Mouse (Mus musculus): ENCODE results near the gene Stab1. TPM values are rescaled to one million over a fixed set of nuclear protein-coding genes. Genes with fewer than 3 reads are reported as not detected.

Stab1 gene
- polyA plus RNA-seq, 1 experiment from 2014 or later: 43.7 TPM

GRCm38 (mm10) chr14:31207070-31207830 lies 38.8 kb upstream of the Stab1 start:
- H3K4me3 ChIP-seq: peak overlapping the region; percentile 86
- peak overlapping the region; percentile 96 for H3K9ac ChIP-seq
- no peak for ATAC-seq (replicated peaks; ENCODE audit: insufficient number of reproducible peaks, insufficient read depth, low FRiP score, low read depth)
- H3K9me3 ChIP-seq (replicated peaks): no peaks in the 10 kb centered on the region
- peaks cover 34% of the 10 kb centered on the region for H3K36me3 ChIP-seq
- peaks cover 40% of the 10 kb centered on the region for H3K4me1 ChIP-seq (replicated peaks)
- peak overlapping the region; percentile 84 for H3K4me2 ChIP-seq
- H3K27me3 ChIP-seq: no peaks in the 10 kb centered on the region
- 69% methylated on average over 13 of the region's 13 CpGs for WGBS
- peak overlapping the region; percentile 92 for H3K27ac ChIP-seq

GRCm38 (mm10) chr14:31206472-31206981 lies 38.1 kb upstream of the Stab1 start:
- H3K36me3 ChIP-seq: peaks cover 37% of the 10 kb centered on the region
- WGBS: under 1% methylated on average over 48 of the region's 48 CpGs
- peak overlapping the region; percentile 96 for H3K9ac ChIP-seq

GRCm38 (mm10) chr14:31205562-31206467 lies 37.4 kb upstream of the Stab1 start:
- Histone ChIP-seq H3K9ac (peak overlapping the region; percentile 96), H3K27ac (peak overlapping the region; percentile 92), H3K4me2 (peak overlapping the region; percentile 84), H3K4me3 (peak overlapping the region; percentile 86), H3K36me3 (peaks cover 41% of the 10 kb centered on the region), H3K27me3 (no peaks in the 10 kb centered on the region), H3K4me1 (replicated peaks) (peaks cover 32% of the 10 kb centered on the region), H3K9me3 (replicated peaks) (no peaks in the 10 kb centered on the region)
- ATAC-seq (replicated peaks; ENCODE audit: insufficient number of reproducible peaks, insufficient read depth, low FRiP score, low read depth): peak; percentile 7; the same call in 1 of the 2 replicates
- under 1% methylated on average over 39 of the region's 39 CpGs for WGBS

More at GRCm38 (mm10) chr14:31206472-31206981, 38.1 kb upstream of the Stab1 start:
- Histone ChIP-seq H3K4me1 (replicated peaks) (peaks cover 33% of the 10 kb centered on the region), H3K4me2 (peak overlapping the region; percentile 84), H3K4me3 (peak overlapping the region; percentile 86), H3K27ac (peak overlapping the region; percentile 92), H3K9me3 (replicated peaks) (no peaks in the 10 kb centered on the region), H3K27me3 (no peaks in the 10 kb centered on the region)
- ATAC-seq (replicated peaks; ENCODE audit: insufficient number of reproducible peaks, insufficient read depth, low FRiP score, low read depth): peak; percentile 44

- ATAC-seq (replicated peaks; ENCODE audit: insufficient number of reproducible peaks, insufficient read depth, low FRiP score, low read depth): no peak
- Histone ChIP-seq H3K4me2 (peak overlapping the region; percentile 84), H3K9ac (peak overlapping the region; percentile 96), H3K4me3 (peak overlapping the region; percentile 86), H3K27me3 (no peaks in the 10 kb centered on the region), H3K9me3 (replicated peaks) (no peaks in the 10 kb centered on the region), H3K27ac (peak overlapping the region; percentile 92), H3K4me1 (replicated peaks) (peaks cover 35% of the 10 kb centered on the region), H3K36me3 (peaks cover 47% of the 10 kb centered on the region)
- WGBS: 5% methylated on average over 8 of the region's 8 CpGs
These were observed 36.8 kb upstream of the Stab1 start for GRCm38 (mm10) chr14:31205244-31205561.

GRCm38 (mm10) chr14:31204844-31205243 lies 36.4 kb upstream of the Stab1 start:
- peaks cover 47% of the 10 kb centered on the region for H3K36me3 ChIP-seq
- peaks cover 38% of the 10 kb centered on the region for H3K4me1 ChIP-seq (replicated peaks)
- H3K9me3 ChIP-seq (replicated peaks): no peaks in the 10 kb centered on the region
- WGBS: 54% methylated on average over 4 of the region's 4 CpGs
- peak overlapping the region; percentile 92 for H3K27ac ChIP-seq
- H3K4me2 ChIP-seq: peak overlapping the region; percentile 84
- no peak for ATAC-seq (replicated peaks; ENCODE audit: insufficient number of reproducible peaks, insufficient read depth, low FRiP score, low read depth)
- peak overlapping the region; percentile 96 for H3K9ac ChIP-seq
- H3K4me3 ChIP-seq: peak overlapping the region; percentile 86
- no peaks in the 10 kb centered on the region for H3K27me3 ChIP-seq

- Histone ChIP-seq H3K9me3 (replicated peaks) (no peaks in the 10 kb centered on the region), H3K4me2 (no peak overlapping the region), H3K36me3 (peaks cover 57% of the 10 kb centered on the region), H3K4me3 (no peak overlapping the region), H3K4me1 (replicated peaks) (peaks cover 67% of the 10 kb centered on the region), H3K27ac (no peak overlapping the region), H3K27me3 (no peaks in the 10 kb centered on the region), H3K9ac (no peak overlapping the region)
- WGBS: 71% methylated on average over 3 of the region's 3 CpGs
- no peak for ATAC-seq (replicated peaks; ENCODE audit: insufficient number of reproducible peaks, insufficient read depth, low FRiP score, low read depth)
These were observed 31.6 kb upstream of the Stab1 start for GRCm38 (mm10) chr14:31200038-31200437.

- H3K27me3 ChIP-seq: no peaks in the 10 kb centered on the region
- H3K9ac ChIP-seq: no peak overlapping the region
- H3K9me3 ChIP-seq (replicated peaks): no peaks in the 10 kb centered on the region
- WGBS: 83% methylated on average over 7 of the region's 7 CpGs
- H3K4me3 ChIP-seq: no peak overlapping the region
- peaks cover 67% of the 10 kb centered on the region for H3K4me1 ChIP-seq (replicated peaks)
- no peak overlapping the region for H3K4me2 ChIP-seq
- H3K27ac ChIP-seq: no peak overlapping the region
- H3K36me3 ChIP-seq: peaks cover 57% of the 10 kb centered on the region
- no peak for ATAC-seq (replicated peaks; ENCODE audit: insufficient number of reproducible peaks, insufficient read depth, low FRiP score, low read depth)
These were observed 31.2 kb upstream of the Stab1 start for GRCm38 (mm10) chr14:31199599-31199998.

GRCm38 (mm10) chr14:31197547-31198516 lies 29.4 kb upstream of the Stab1 start:
- no peaks in the 10 kb centered on the region for H3K27me3 ChIP-seq
- no peak overlapping the region for H3K9ac ChIP-seq
- H3K36me3 ChIP-seq: peaks cover 46% of the 10 kb centered on the region
- no peak; the same call in 1 of the 2 replicates for ATAC-seq (replicated peaks; ENCODE audit: insufficient number of reproducible peaks, insufficient read depth, low FRiP score, low read depth)
- WGBS: 35% methylated on average over 16 of the region's 16 CpGs
- H3K4me2 ChIP-seq: peak overlapping the region; percentile 31
- H3K4me1 ChIP-seq (replicated peaks): peaks cover 73% of the 10 kb centered on the region
- H3K9me3 ChIP-seq (replicated peaks): no peaks in the 10 kb centered on the region
- H3K27ac ChIP-seq: peak overlapping the region; percentile 90
- no peak overlapping the region for H3K4me3 ChIP-seq

GRCm38 (mm10) chr14:31195968-31196367 lies 27.5 kb upstream of the Stab1 start:
- H3K4me3 ChIP-seq: no peak overlapping the region
- H3K4me1 ChIP-seq (replicated peaks): peaks cover 87% of the 10 kb centered on the region
- H3K27ac ChIP-seq: peak overlapping the region; percentile 90
- no peak for ATAC-seq (replicated peaks; ENCODE audit: insufficient number of reproducible peaks, insufficient read depth, low FRiP score, low read depth)
- peaks cover 42% of the 10 kb centered on the region for H3K36me3 ChIP-seq
- 0 out of 2 replicates have a peak overlapping the region, but pooled peaks have one; percentile 2 for H3K9ac ChIP-seq
- no peaks in the 10 kb centered on the region for H3K9me3 ChIP-seq (replicated peaks)
- H3K4me2 ChIP-seq: 0 out of 2 replicates have a peak overlapping the region, but pooled peaks have one; percentile 40
- no peaks in the 10 kb centered on the region for H3K27me3 ChIP-seq

GRCm38 (mm10) chr14:31195521-31195920 lies 27.1 kb upstream of the Stab1 start:
- Histone ChIP-seq H3K36me3 (peaks cover 42% of the 10 kb centered on the region), H3K4me3 (no peak overlapping the region), H3K9me3 (replicated peaks) (no peaks in the 10 kb centered on the region), H3K9ac (peak overlapping the region; percentile 2; the same call in 1 of the 2 replicates), H3K27ac (peak overlapping the region; percentile 90), H3K4me2 (peak overlapping the region; percentile 40), H3K4me1 (replicated peaks) (peaks cover 91% of the 10 kb centered on the region), H3K27me3 (no peaks in the 10 kb centered on the region)
- 75% methylated on average over 4 of the region's 4 CpGs for WGBS
- no peak; the same call in 1 of the 2 replicates for ATAC-seq (replicated peaks; ENCODE audit: insufficient number of reproducible peaks, insufficient read depth, low FRiP score, low read depth)

Data from heart, embryonic 15.5 days (tissue).